ENCODE assay signal across 8 mouse cellular contexts in genomic region chr6:82714243-82714642, GRCm38 (mm10). TPM values are rescaled to one million over a fixed set of nuclear protein-coding genes. Genes with fewer than 3 reads are reported as not detected.
DNase-seq lines count a peak whose midpoint lies in the region; ATAC-seq and TF ChIP-seq lines count a peak whose summit lies in the region.

No protein-coding gene starts in this region.

- H3K9ac ChIP-seq in ES-Bruce4 (ENCODE audit: low read depth, poor library complexity, severe bottlenecking), result no peak overlapping the region
- no peak overlapping the region for H3K9ac ChIP-seq in forebrain, embryonic 11.5 days (ENCODE audit: low read length)
- no peak overlapping the region for H3K9ac ChIP-seq in heart, postnatal 0 days (replicated peaks; ENCODE audit: low read depth, low read length)
- H3K9ac ChIP-seq in neural tube, embryonic 15.5 days (replicated peaks), result no peak overlapping the region

- H3K27ac ChIP-seq in ES-Bruce4 (ENCODE audit: insufficient read depth, low read length), result no peak overlapping the region
- H3K27ac ChIP-seq in forebrain, embryonic 11.5 days (ENCODE audit: low read depth, low read length), result no peak overlapping the region
- no peak overlapping the region for H3K27ac ChIP-seq in heart, postnatal 0 days (ENCODE audit: low read depth)
- no peak overlapping the region for H3K27ac ChIP-seq in neural tube, embryonic 15.5 days (replicated peaks)
- H3K27ac ChIP-seq in testis, adult 2 months (ENCODE audit: control insufficient read depth, insufficient read depth, low read depth, low read length), result no peak overlapping the region

- H3K4me3 ChIP-seq in ES-Bruce4 (ENCODE audit: low read depth, low read length), result no peak overlapping the region
- no peak overlapping the region for H3K4me3 ChIP-seq in forebrain, embryonic 11.5 days (ENCODE audit: low read depth, low read length)
- no peak overlapping the region for H3K4me3 ChIP-seq in heart, postnatal 0 days (ENCODE audit: low read depth, low read length)
- no peak overlapping the region for H3K4me3 ChIP-seq in neural tube, embryonic 15.5 days (replicated peaks)
- H3K4me3 ChIP-seq in testis, adult 2 months (ENCODE audit: control insufficient read depth, low read depth, low read length), result no peak overlapping the region

- no peaks in the 10 kb centered on the region for H3K27me3 ChIP-seq in ES-Bruce4 (ENCODE audit: control insufficient read depth, insufficient read depth, low read length, poor library complexity, severe bottlenecking)
- no peaks in the 10 kb centered on the region for H3K27me3 ChIP-seq in forebrain, embryonic 11.5 days (ENCODE audit: control insufficient read depth, insufficient read depth, low read length)
- no peaks in the 10 kb centered on the region for H3K27me3 ChIP-seq in heart, postnatal 0 days (ENCODE audit: control insufficient read depth, insufficient read depth, low read length)
- no peaks in the 10 kb centered on the region for H3K27me3 ChIP-seq in neural tube, embryonic 15.5 days (replicated peaks)
- no peaks in the 10 kb centered on the region for H3K27me3 ChIP-seq in testis, adult 2 months (ENCODE audit: control insufficient read depth, insufficient read depth, low read length)

- peak; percentile 85 for TF ChIP-seq CTCF in ES-Bruce4 (IDR thresholded peaks at IDR 0.05; ENCODE audit: low read depth, low read length)
- peak; percentile 95 for TF ChIP-seq CTCF in heart, postnatal 0 days (IDR thresholded peaks at IDR 0.05; ENCODE audit: low read depth)
- TF ChIP-seq CTCF in testis, adult 2 months (IDR thresholded peaks at IDR 0.05; ENCODE audit: control insufficient read depth, insufficient read depth, insufficient replicate concordance, low read depth, low read length), result peak; percentile 81

- H3K4me1 ChIP-seq in ES-Bruce4 (ENCODE audit: control insufficient read depth, insufficient read depth, low read length), result peaks cover 3% of the 10 kb centered on the region
- no peaks in the 10 kb centered on the region for H3K4me1 ChIP-seq in forebrain, embryonic 11.5 days (replicated peaks; ENCODE audit: control insufficient read depth, insufficient read depth, low read length)
- H3K4me1 ChIP-seq in heart, postnatal 0 days (ENCODE audit: control insufficient read depth, insufficient read depth), result no peaks in the 10 kb centered on the region
- no peaks in the 10 kb centered on the region for H3K4me1 ChIP-seq in neural tube, embryonic 15.5 days
- H3K4me1 ChIP-seq in testis, adult 2 months (ENCODE audit: control insufficient read depth, insufficient read depth, low read length), result no peaks in the 10 kb centered on the region

- WGBS in forebrain, embryonic 11.5 days, result 8% methylated on average over 3 of the region's 3 CpGs
- WGBS in heart, postnatal 0 days, result 19% methylated on average over 3 of the region's 3 CpGs
- WGBS in neural tube, embryonic 15.5 days, result 23% methylated on average over 3 of the region's 3 CpGs

- H3K36me3 ChIP-seq in ES-Bruce4 (ENCODE audit: control insufficient read depth, insufficient read depth, low read length, poor library complexity, severe bottlenecking), result no peaks in the 10 kb centered on the region
- H3K36me3 ChIP-seq in forebrain, embryonic 11.5 days (ENCODE audit: control insufficient read depth, insufficient read depth, low read length), result no peaks in the 10 kb centered on the region
- H3K36me3 ChIP-seq in heart, postnatal 0 days (replicated peaks; ENCODE audit: control insufficient read depth, insufficient read depth, low read length), result no peaks in the 10 kb centered on the region
- H3K36me3 ChIP-seq in neural tube, embryonic 15.5 days, result no peaks in the 10 kb centered on the region
- H3K36me3 ChIP-seq in testis, adult 2 months (ENCODE audit: control insufficient read depth, insufficient read depth, low read length), result no peaks in the 10 kb centered on the region

- peak; percentile 21 for DNase-seq in c-Kit-negative CD71-positive TER-119-positive erythroid progenitor cells, embryonic 14.5 days (ENCODE audit: low read depth, low spot score)
- DNase-seq in forebrain, embryonic 11.5 days (ENCODE audit: low spot score), result peak; percentile 82
- peak; percentile 78 for DNase-seq in heart, postnatal 0 days (ENCODE audit: low spot score)
- peak; percentile 61 to 84 for DNase-seq in kidney, postnatal 36 days
- peak; percentile 76 to 81 for DNase-seq in lung, adult 18-20 months

- 0 out of 2 replicates have a peak, but pooled peaks have one; percentile 44 for TF ChIP-seq EP300 in ES-Bruce4 (IDR thresholded peaks at IDR 0.05; ENCODE audit: insufficient read depth, low read depth, low read length)
- TF ChIP-seq EP300 in heart, postnatal 0 days (IDR thresholded peaks at IDR 0.05; ENCODE audit: low read depth), result no peak

- TF ChIP-seq POLR2A in ES-Bruce4 (IDR thresholded peaks at IDR 0.05; ENCODE audit: insufficient read depth, low read length), result no peak
- TF ChIP-seq POLR2A in testis, adult 2 months (IDR thresholded peaks at IDR 0.05; ENCODE audit: control insufficient read depth, low read depth, low read length), result no peak

- ATAC-seq in forebrain, embryonic 11.5 days (replicated peaks; ENCODE audit: low FRiP score), result peak; percentile 49
- peak; percentile 74 for ATAC-seq in heart, postnatal 0 days (ENCODE audit: insufficient read depth, low read depth)
- 0 out of 2 replicates have a peak, but pooled peaks have one; percentile 45 for ATAC-seq in neural tube, embryonic 15.5 days (ENCODE audit: low FRiP score)

- no peaks in the 10 kb centered on the region for H3K9me3 ChIP-seq in ES-Bruce4 (replicated peaks; ENCODE audit: control insufficient read depth, insufficient read depth, low read length, poor library complexity, severe bottlenecking)
- no peaks in the 10 kb centered on the region for H3K9me3 ChIP-seq in forebrain, embryonic 11.5 days (ENCODE audit: control insufficient read depth, low read length)
- H3K9me3 ChIP-seq in heart, postnatal 0 days (replicated peaks; ENCODE audit: control insufficient read depth, low read length), result no peaks in the 10 kb centered on the region
- no peaks in the 10 kb centered on the region for H3K9me3 ChIP-seq in neural tube, embryonic 15.5 days (replicated peaks)

- H3K4me2 ChIP-seq in forebrain, embryonic 11.5 days (ENCODE audit: low read depth, low read length, severe bottlenecking), result no peak overlapping the region
- H3K4me2 ChIP-seq in heart, postnatal 0 days (ENCODE audit: low read depth, low read length), result no peak overlapping the region
- H3K4me2 ChIP-seq in neural tube, embryonic 15.5 days, result no peak overlapping the region

RNA-seq across cellular contexts. Expression of gene Pole4, which starts 9.1 kb away (rescaled TPM):
- 54.0 and 61.1 TPM in 2 replicates for polyA plus RNA-seq in ES-Bruce4 (2011; ENCODE audit: insufficient read depth, insufficient read length, low read depth, missing spikeins)
- 97.8 and 101 TPM in 2 replicates for polyA plus RNA-seq in forebrain, embryonic 11.5 days (2014; fragmentation: Nextera tagmentation; extraction: Ambion mirVana)
- 26.8 and 59.9 TPM in 2 replicates for total RNA-seq in heart, postnatal 0 days (2014; rRNA removed; ENCODE audit: low replicate concordance)
- 65.8 and 71.8 TPM in 2 replicates for polyA plus RNA-seq in heart, postnatal 0 days (2015; fragmentation: Nextera tagmentation; extraction: Ambion mirVana)
- 143 and 150 TPM in 2 replicates for polyA plus RNA-seq in neural tube, embryonic 15.5 days (2015; fragmentation: Nextera tagmentation; extraction: Ambion mirVana)
- 11.6 and 16.4 TPM in 2 replicates for polyA plus RNA-seq in testis, adult 2 months (2012; rRNA removed)

Comparison
In these comparisons a context has a peak if more than half of its experiments do, and no peak if none do; other contexts are left out.
1. DNase-seq: peak in every context shown above with its lines; median percentile 82 in forebrain, embryonic 11.5 days; 78 in lung, adult 18-20 months; 78 in heart, postnatal 0 days; 72 in kidney, postnatal 36 days; 21 in c-Kit-negative CD71-positive TER-119-positive erythroid progenitor cells, embryonic 14.5 days.